Mouse (Mus musculus) erythroblast, embryonic 14.5 days (primary cell): ENCODE measurements around the gene Ptgis.

Source experiments
- GATA1 ChIP-seq: IDR thresholded peaks from 2 replicates; pipeline ENCODE4 v1.6.1; 2012; ENCODE audit warnings: low read length, inconsistent platforms, mixed read lengths
- TAL1 ChIP-seq: IDR thresholded peaks from 3 replicates; pipeline ENCODE4 v1.6.1; 2012; ENCODE audit warnings: low read length, inconsistent platforms, mixed read lengths

GRCm38 (mm10) chr2:167162516-167163021 is 77.8 kb downstream of the Ptgis start:
- TF ChIP-seq GATA1 (no peak), TAL1 (no peak)
